In genomic region chr2:80448231-80448630, GRCm38 (mm10) we compare ENCODE assay signal across 8 mouse cellular contexts. TPM values are rescaled to one million over a fixed set of nuclear protein-coding genes. Genes with fewer than 3 reads are reported as not detected.
DNase-seq lines count a peak whose midpoint lies in the region; ATAC-seq and TF ChIP-seq lines count a peak whose summit lies in the region.

No protein-coding gene starts in this region.

- under 1% methylated on average over 12 of the region's 12 CpGs for WGBS in heart, embryonic 12.5 days
- 0% methylated on average over 12 of the region's 12 CpGs for WGBS in midbrain, embryonic 11.5 days

- H3K9me3 ChIP-seq in heart, embryonic 12.5 days (replicated peaks): peaks cover 9% of the 10 kb centered on the region
- peaks cover 3% of the 10 kb centered on the region; the same call in 1 of the 2 replicates for H3K9me3 ChIP-seq in midbrain, embryonic 11.5 days (ENCODE audit: control insufficient read depth, low read length)

- peak in 1 of 2 experiments; percentile 15 for DNase-seq in left cerebral cortex, adult 2 months (ENCODE audit: extremely low spot score in 1 of 2, low spot score in 2 of 2)
- DNase-seq in left cerebral cortex, adult 11 months (ENCODE audit: low spot score): no peak
- DNase-seq in cerebellum, postnatal 25 days: peak; percentile 40 to 47
- DNase-seq in layer of hippocampus, adult 9-11 months: peak; percentile 35
- DNase-seq in midbrain, embryonic 11.5 days (ENCODE audit: low spot score, missing footprints): peak; percentile 96
- DNase-seq in testis, postnatal 14 days (ENCODE audit: low spot score): no peak
- no peak for DNase-seq in MN1 (ENCODE audit: low spot score)

- H3K4me3 ChIP-seq in left cerebral cortex, adult 2 months: peak overlapping the region; percentile 52
- peak overlapping the region; percentile 64 for H3K4me3 ChIP-seq in heart, embryonic 12.5 days
- H3K4me3 ChIP-seq in midbrain, embryonic 11.5 days (ENCODE audit: low read depth, low read length): peak overlapping the region; percentile 48

- H3K27me3 ChIP-seq in heart, embryonic 12.5 days (replicated peaks): peaks cover 11% of the 10 kb centered on the region
- no peaks in the 10 kb centered on the region; the same call in 1 of the 2 replicates for H3K27me3 ChIP-seq in midbrain, embryonic 11.5 days (ENCODE audit: control insufficient read depth, insufficient read depth, low read length)

- peak overlapping the region; percentile 72 for H3K9ac ChIP-seq in heart, embryonic 12.5 days
- peak overlapping the region; percentile 64 for H3K9ac ChIP-seq in midbrain, embryonic 11.5 days (ENCODE audit: low read length)

- peaks cover 5% of the 10 kb centered on the region for H3K4me1 ChIP-seq in heart, embryonic 12.5 days (replicated peaks)
- peaks cover 6% of the 10 kb centered on the region; the same call in 1 of the 2 replicates for H3K4me1 ChIP-seq in midbrain, embryonic 11.5 days (ENCODE audit: control insufficient read depth, insufficient read depth, low read length)

- intact Hi-C loops in left cerebral cortex, adult 2 months (cut with DNase I): no loop called here

- TF ChIP-seq CTCF in left cerebral cortex, adult 2 months (IDR thresholded peaks at IDR 0.05): no peak; the same call in 1 of the 2 replicates

- H3K27ac ChIP-seq in left cerebral cortex, adult 2 months: no peak overlapping the region
- peak overlapping the region; percentile 24; the same call in 1 of the 2 replicates for H3K27ac ChIP-seq in heart, embryonic 12.5 days (ENCODE audit: poor library complexity, severe bottlenecking)
- no peak overlapping the region for H3K27ac ChIP-seq in midbrain, embryonic 11.5 days (ENCODE audit: low read depth, low read length)

- ATAC-seq in heart, embryonic 12.5 days (ENCODE audit: insufficient number of reproducible peaks, low FRiP score): peak; percentile 60; the same call in 1 of the 2 replicates
- peak; percentile 84 for ATAC-seq in midbrain, embryonic 11.5 days (ENCODE audit: low FRiP score)

- H3K36me3 ChIP-seq in heart, embryonic 12.5 days: no peaks in the 10 kb centered on the region
- H3K36me3 ChIP-seq in midbrain, embryonic 11.5 days (ENCODE audit: control insufficient read depth, insufficient read depth, low read length): no peaks in the 10 kb centered on the region

- peak overlapping the region; percentile 99 for H3K4me2 ChIP-seq in heart, embryonic 12.5 days
- peak overlapping the region; percentile 90 for H3K4me2 ChIP-seq in midbrain, embryonic 11.5 days

RNA-seq across cellular contexts. Expression of gene Frzb, which starts 0.8 kb away (rescaled TPM):
- 10 to 100 TPM; 28.3 to 29.8 TPM for total RNA-seq in left cerebral cortex, adult 2 months (2021)
- 8.7 and 9.4 TPM in 2 replicates for polyA plus RNA-seq in heart, embryonic 12.5 days (2016; fragmentation: Nextera tagmentation; extraction: Ambion mirVana)
- 10.6 and 11.4 TPM in 2 replicates for polyA plus RNA-seq in midbrain, embryonic 11.5 days (2014; fragmentation: Nextera tagmentation; extraction: Ambion mirVana)

Comparison
In these comparisons a context has a peak if more than half of its experiments do, and no peak if none do; other contexts are left out.
1. DNase-seq: peak in cerebellum, postnatal 25 days (2 of 2), layer of hippocampus, adult 9-11 months (single experiment) and midbrain, embryonic 11.5 days (single experiment); none in left cerebral cortex, adult 11 months (single experiment), testis, postnatal 14 days (single experiment) and MN1 (single experiment).
2. Peak in every context shown above with its lines, with median percentiles within 50 percentile points of each other: H3K4me3 ChIP-seq.